Mouse (Mus musculus): Measurements from ENCODE around the gene Gm28576. TPM values are rescaled to one million over a fixed set of nuclear protein-coding genes. Genes with fewer than 3 reads are reported as not detected.
"Not testable (repeated sequence)": the region's sequence is repeated elsewhere in the genome, so short reads cannot be mapped to it uniquely, and the experiment has no call there.

Gm28576 gene
- total RNA-seq (2014; rRNA removed) (not detected in 2 replicates), polyA plus RNA-seq (2015; fragmentation: Nextera tagmentation; extraction: Ambion mirVana) (not detected in 2 replicates)

GRCm38 (mm10) chrY:7722641-7723040 lies at the start of gene Gm28576:
Gene Gm28576, plus strand, starts transcription at chrY:7722941.
- H3K4me2 ChIP-seq (ENCODE audit: low read depth, low read length, poor library complexity, severe bottlenecking); H3K36me3 ChIP-seq (ENCODE audit: insufficient read depth, low read length); DNase-seq (ENCODE audit: low spot score); H3K9ac ChIP-seq (replicated peaks; ENCODE audit: low read length, poor library complexity, severe bottlenecking); ATAC-seq (ENCODE audit: low FRiP score); H3K4me3 ChIP-seq (ENCODE audit: low read depth, low read length); H3K27ac ChIP-seq (ENCODE audit: low read depth, low read length); H3K4me1 ChIP-seq (ENCODE audit: insufficient read depth, low read length); H3K27me3 ChIP-seq (ENCODE audit: insufficient read depth, low read length); H3K9me3 ChIP-seq (ENCODE audit: low read length): not testable (repeated sequence)
- no CpG with 5 or more reads among the region's 8 CpGs for whole genome bisulfite sequencing

Other genes starting within 250 kb of the Gm28576 start
- not detected in 2 replicates for gene Gm20826, start 84.5 kb upstream of the Gm28576 start, total RNA-seq (2014; rRNA removed)
- 0.04 TPM in 1 of 2 replicates, not detected in the other for gene Gm20826, start 84.5 kb upstream of the Gm28576 start, polyA plus RNA-seq (2015; fragmentation: Nextera tagmentation; extraction: Ambion mirVana)

Data from midbrain, postnatal 0 days (tissue).